Mouse (Mus musculus): ENCODE data around the gene Ugdh.

The Ugdh gene

GRCm38 (mm10) chr5:65435806-65436561 is at the start of gene Ugdh:
TSS of gene Ugdh (minus strand) at chr5:65435949.
- in situ Hi-C loops (cut with MboI, MseI) = loop anchor here (5.0 kb wide), 1 partner anchor 66 kb away; no protein-coding TSS in a partner anchor

- in situ Hi-C loops (cut with MboI, MseI) = loop anchor here (5.0 kb wide), 1 partner anchor 49 kb away; no protein-coding TSS in a partner anchor
Observed at GRCm38 (mm10) chr5:65482996-65483395, 47.2 kb upstream of the Ugdh start.

- in situ Hi-C loops (cut with MboI, MseI) = loop anchor here (5.0 kb wide), 1 partner anchor 52 kb away; no protein-coding TSS in a partner anchor
Observed at GRCm38 (mm10) chr5:65480511-65480910, 44.8 kb upstream of the Ugdh start.

- in situ Hi-C loops (cut with MboI, MseI) = loop anchor here (5.0 kb wide), 2 partner anchors 52 to 83 kb away; no protein-coding TSS in a partner anchor
Observed at GRCm38 (mm10) chr5:65479681-65480445, 44.1 kb upstream of the Ugdh start.

DNA sequence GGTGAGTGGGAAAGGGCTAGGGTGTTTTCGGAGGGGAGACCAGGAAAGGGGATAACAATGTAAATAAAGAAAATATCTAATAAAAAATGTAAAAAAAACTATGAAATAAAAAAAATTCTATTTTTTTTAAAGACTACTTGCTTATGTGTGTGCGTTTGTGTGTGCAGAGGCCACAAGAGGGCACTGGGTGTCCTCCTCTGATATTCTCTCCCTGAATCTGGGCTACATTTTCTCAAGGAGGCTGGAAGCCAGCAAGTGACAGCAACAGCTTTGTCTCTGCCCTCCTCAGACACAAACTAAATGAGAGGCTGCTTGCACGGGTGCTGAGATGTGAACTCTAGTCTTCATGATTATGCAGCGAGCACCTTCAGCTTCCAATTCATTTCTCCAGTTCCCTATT is 42.5 kb upstream of the Ugdh start:
- in situ Hi-C loops (cut with MboI, MseI) = loop anchor here (5.0 kb wide), 1 partner anchor 81 kb away; no protein-coding TSS in a partner anchor

DNA sequence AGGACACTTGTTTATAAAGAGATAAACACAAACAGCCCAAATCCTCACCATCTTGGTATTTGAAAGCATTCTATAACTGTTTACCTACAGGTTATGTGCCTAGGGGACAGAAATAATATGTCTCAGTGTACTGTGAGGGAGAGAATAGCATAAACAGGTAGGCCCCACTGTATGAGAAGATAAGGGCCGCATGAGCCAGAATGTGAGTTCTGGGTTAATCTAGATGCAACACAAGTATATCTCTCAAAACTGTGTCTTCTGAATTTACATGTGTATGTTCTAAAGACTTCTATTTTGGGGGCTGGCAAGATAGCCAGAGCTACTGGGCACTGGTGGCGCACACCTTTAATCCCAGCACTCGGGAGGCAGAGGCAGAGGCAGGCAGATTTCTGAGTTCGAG is 41.0 kb upstream of the Ugdh start:
- in situ Hi-C loops (cut with MboI, MseI) = loop anchor here (5.0 kb wide), 1 partner anchor 79 kb away; no protein-coding TSS in a partner anchor

DNA sequence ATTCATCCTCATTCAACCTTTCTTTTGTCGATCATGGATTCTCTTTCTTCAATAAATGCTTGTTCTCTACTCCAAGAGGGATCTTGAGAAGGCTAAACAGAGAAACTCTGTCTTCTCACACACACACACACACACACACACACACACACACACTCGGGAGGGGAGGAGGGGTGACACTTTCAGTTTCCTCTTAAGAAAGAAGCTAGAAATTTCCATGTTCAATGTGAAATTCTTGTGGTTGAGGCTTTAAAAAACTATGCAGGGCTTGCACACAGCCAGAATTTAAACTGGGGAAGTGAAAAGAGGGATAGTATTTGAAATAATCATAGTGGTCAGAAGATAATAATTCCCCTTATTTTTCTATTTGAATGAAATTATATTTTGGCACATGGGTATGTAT is 40.1 kb upstream of the Ugdh start:
- in situ Hi-C loops (cut with MboI, MseI) = loop anchor here (5.0 kb wide), 1 partner anchor 79 kb away; no protein-coding TSS in a partner anchor

DNA sequence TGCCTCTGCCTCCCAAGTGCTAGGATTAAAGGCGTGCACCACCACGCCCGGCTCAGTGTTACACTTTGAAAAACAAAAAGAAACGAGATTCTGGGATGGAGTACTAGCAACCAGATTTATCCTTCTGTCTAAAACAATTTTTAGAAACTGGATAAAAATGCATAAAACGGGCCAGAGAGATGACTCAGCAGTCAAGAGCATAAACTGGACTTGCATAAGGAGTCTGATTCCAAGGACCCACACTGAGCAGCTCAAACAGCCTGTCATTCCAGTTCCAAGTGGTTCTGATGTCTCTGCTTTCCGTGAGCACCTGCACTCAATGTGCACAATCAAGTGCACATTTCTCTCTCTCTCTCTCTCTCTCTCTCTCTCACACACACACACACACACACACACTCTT is 34.0 kb upstream of the Ugdh start:
- in situ Hi-C loops (cut with MboI, MseI) = no loop called here

- in situ Hi-C loops (cut with MboI, MseI) = no loop called here
Observed at GRCm38 (mm10) chr5:65466911-65467310, 31.2 kb upstream of the Ugdh start.

GRCm38 (mm10) chr5:65460361-65460760 is 24.6 kb upstream of the Ugdh start:
- in situ Hi-C loops (cut with MboI, MseI) = no loop called here

GRCm38 (mm10) chr5:65459454-65459853 is 23.7 kb upstream of the Ugdh start:
- in situ Hi-C loops (cut with MboI, MseI) = no loop called here

- in situ Hi-C loops (cut with MboI, MseI) = no loop called here
Observed at GRCm38 (mm10) chr5:65457846-65458245, 22.1 kb upstream of the Ugdh start.

GRCm38 (mm10) chr5:65457086-65457827 is 21.5 kb upstream of the Ugdh start:
- in situ Hi-C loops (cut with MboI, MseI) = no loop called here

DNA sequence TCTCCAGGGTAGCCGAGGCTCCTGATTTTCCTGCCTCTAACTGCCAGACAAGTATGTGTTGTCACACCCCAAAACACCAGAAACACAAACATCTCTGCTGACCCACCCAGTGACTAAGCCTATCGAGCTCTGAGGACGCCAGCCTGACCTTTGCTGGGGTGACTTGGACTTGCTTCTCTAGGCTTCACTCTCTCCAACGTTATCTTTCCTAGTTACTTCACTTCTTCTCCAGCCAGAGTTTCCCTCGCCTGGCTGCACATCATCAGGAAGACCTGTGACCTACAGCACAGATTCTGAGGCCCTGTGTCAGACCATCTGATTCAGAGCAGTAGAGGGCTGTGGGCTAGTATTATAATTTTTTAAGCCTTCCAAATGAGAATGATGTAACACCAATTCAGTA is 19.0 kb upstream of the Ugdh start:
- in situ Hi-C loops (cut with MboI, MseI) = no loop called here

GRCm38 (mm10) chr5:65448941-65449340 is 13.2 kb upstream of the Ugdh start:
- in situ Hi-C loops (cut with MboI, MseI) = no loop called here

DNA sequence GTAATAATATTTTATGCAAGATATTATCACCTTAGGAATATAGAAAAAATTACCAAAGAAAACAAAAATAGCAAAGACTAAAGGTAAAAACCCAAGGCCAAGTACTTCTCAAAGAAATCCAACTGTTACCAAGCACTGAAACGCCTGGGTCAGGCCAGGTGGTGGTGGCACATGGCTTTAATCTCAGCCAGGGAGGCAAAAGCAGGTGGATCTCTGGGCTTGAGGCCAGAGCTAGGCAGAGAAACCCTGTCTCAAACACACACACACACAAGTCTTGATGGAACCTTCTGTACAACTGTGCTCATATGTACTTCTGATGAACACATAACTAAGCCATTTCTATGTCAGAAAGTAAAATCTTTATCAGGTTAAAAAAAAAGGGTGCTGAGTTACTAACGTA is 12.1 kb upstream of the Ugdh start:
- in situ Hi-C loops (cut with MboI, MseI) = no loop called here

GRCm38 (mm10) chr5:65446756-65447155 is 11.0 kb upstream of the Ugdh start:
- in situ Hi-C loops (cut with MboI, MseI) = no loop called here

DNA sequence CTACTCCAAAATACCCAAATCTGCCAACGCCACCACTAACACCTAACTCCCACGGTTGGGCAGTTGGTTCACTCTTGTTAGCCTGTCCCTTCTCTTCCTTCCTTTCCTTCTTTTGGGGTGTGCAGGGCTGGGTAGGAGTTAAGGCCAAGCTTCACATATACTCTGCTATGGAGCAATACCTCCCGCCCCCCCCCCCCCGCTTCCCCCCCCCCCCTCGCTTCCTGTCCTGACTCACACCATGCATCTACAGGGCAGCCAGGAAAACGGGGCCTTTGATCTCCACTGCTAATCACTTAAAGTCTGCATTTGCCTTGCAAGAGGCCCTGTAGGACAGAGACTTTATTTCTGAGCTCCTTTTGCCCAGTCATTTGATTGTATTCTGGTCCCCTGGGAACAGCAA is 9.2 kb upstream of the Ugdh start:
- in situ Hi-C loops (cut with MboI, MseI) = no loop called here

GRCm38 (mm10) chr5:65438041-65438440 is 2.3 kb upstream of the Ugdh start:
- in situ Hi-C loops (cut with MboI, MseI) = loop anchor here (5.0 kb wide), 1 partner anchor 64 kb away; no protein-coding TSS in a partner anchor

DNA sequence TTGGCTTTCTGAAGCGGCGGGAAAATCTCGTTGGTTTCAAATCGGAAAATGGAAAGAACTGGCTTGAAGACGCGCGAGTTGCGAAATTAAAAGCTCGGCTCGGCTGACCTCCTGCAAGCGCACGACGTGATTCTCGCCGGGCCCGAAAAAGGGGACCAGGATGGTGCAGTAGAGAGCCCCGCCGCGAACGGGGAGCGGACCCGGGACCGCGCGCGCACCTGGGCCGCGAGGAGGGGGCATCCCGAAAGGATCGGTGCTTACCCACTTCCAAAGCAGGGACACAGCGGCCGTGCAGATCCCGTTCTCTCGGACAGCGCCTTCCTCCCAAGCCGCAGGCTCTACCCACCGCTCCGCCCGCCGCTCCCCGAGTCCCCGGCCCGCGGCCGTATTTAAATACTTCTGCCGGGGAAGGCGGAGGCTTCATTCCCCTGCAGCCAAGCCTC is 365 bp downstream of the Ugdh start:
- in situ Hi-C loops (cut with MboI, MseI) = loop anchor here (5.0 kb wide), 1 partner anchor 67 kb away; no protein-coding TSS in a partner anchor

All from T-helper 1 cell (primary cell).